Mouse (Mus musculus) brain, embryonic 18.5 days (tissue): Measurements from ENCODE around the gene Ccdc27.

Experiments used
- DNase-seq: peaks from one replicate; pipeline ENCODE4 v3.0.0-alpha.2; 2012; ENCODE audit warnings: low read depth, low spot score

The Ccdc27 gene

GRCm38 (mm10) chr4:154042577-154042976 lies at the start of gene Ccdc27:
Gene Ccdc27, minus strand, starts transcription at chr4:154042677.
- DNase-seq, result no peak

- no peak for DNase-seq
Observed at GRCm38 (mm10) chr4:154091356-154091755, 48.9 kb upstream of the Ccdc27 start.

- DNase-seq, result no peak
Observed at GRCm38 (mm10) chr4:154089205-154089604, 46.7 kb upstream of the Ccdc27 start.

GRCm38 (mm10) chr4:154086436-154086835 lies 44.0 kb upstream of the Ccdc27 start:
- no peak for DNase-seq

- no peak for DNase-seq
Observed at GRCm38 (mm10) chr4:154085856-154086255, 43.4 kb upstream of the Ccdc27 start.

- no peak for DNase-seq
Observed at GRCm38 (mm10) chr4:154081974-154082373, 39.5 kb upstream of the Ccdc27 start.

GRCm38 (mm10) chr4:154081021-154081420 lies 38.5 kb upstream of the Ccdc27 start:
- no peak for DNase-seq

GRCm38 (mm10) chr4:154080211-154080610 lies 37.7 kb upstream of the Ccdc27 start:
- no peak for DNase-seq

- DNase-seq, result no peak
Observed at GRCm38 (mm10) chr4:154071941-154072340, 29.5 kb upstream of the Ccdc27 start.

GRCm38 (mm10) chr4:154071521-154071920 lies 29.0 kb upstream of the Ccdc27 start:
- no peak for DNase-seq

GRCm38 (mm10) chr4:154070896-154071295 lies 28.4 kb upstream of the Ccdc27 start:
- DNase-seq, result no peak

- DNase-seq, result peak; percentile 32
Observed at GRCm38 (mm10) chr4:154064827-154065773, 22.6 kb upstream of the Ccdc27 start.

- no peak for DNase-seq
Observed at GRCm38 (mm10) chr4:154057696-154058095, 15.2 kb upstream of the Ccdc27 start.

- DNase-seq, result no peak
Observed at GRCm38 (mm10) chr4:154056661-154057060, 14.2 kb upstream of the Ccdc27 start.

GRCm38 (mm10) chr4:154056046-154056445 lies 13.6 kb upstream of the Ccdc27 start:
- no peak for DNase-seq

- DNase-seq, result no peak
Observed at GRCm38 (mm10) chr4:154055482-154055881, 13.0 kb upstream of the Ccdc27 start.

- DNase-seq, result no peak
Observed at GRCm38 (mm10) chr4:154053065-154053464, 10.6 kb upstream of the Ccdc27 start.

- DNase-seq, result no peak
Observed at GRCm38 (mm10) chr4:154051401-154051800, 8.9 kb upstream of the Ccdc27 start.

- DNase-seq, result no peak
Observed at GRCm38 (mm10) chr4:154045837-154046236, 3.4 kb upstream of the Ccdc27 start.

GRCm38 (mm10) chr4:154037123-154037522 lies 5.4 kb downstream of the Ccdc27 start:
- no peak for DNase-seq

GRCm38 (mm10) chr4:154028646-154029045 lies 13.8 kb downstream of the Ccdc27 start:
- DNase-seq, result no peak

GRCm38 (mm10) chr4:154028066-154028465 lies 14.4 kb downstream of the Ccdc27 start:
- DNase-seq, result no peak

GRCm38 (mm10) chr4:154026441-154026761 lies 16.1 kb downstream of the Ccdc27 start:
- no peak for DNase-seq
